Mouse (Mus musculus): ENCODE data around the gene Ube2c.

DNA sequence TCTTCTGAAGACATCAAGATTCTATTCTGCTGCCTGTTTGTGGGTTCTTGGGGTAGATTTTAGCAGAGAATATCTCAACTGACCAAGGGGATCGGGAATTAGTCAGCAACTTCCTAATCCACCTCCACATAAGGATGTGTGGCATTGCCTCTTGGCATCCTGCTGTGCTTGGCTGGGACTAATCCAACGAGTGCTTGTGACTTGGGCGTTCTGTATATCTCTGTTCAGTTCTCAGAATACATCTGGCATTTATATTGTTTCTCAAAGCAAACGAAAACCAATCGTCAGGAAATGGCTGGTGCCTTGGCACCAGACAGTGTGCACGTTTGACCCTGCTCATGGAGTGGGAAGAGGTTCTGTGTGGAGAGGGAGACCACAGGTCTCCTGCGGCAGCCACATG is 29.8 kb upstream of the Ube2c start:
- TF ChIP-seq EP300 (IDR thresholded peaks at IDR 0.05; ENCODE audit: low read depth) (no peak), CTCF (IDR thresholded peaks at IDR 0.05; ENCODE audit: low read depth) (no peak)

Measured in liver, embryonic 14.5 days (tissue).